Mouse (Mus musculus) megakaryocyte, adult 5-6 weeks (primary cell): ENCODE data around the gene Dennd5b. TPM values are rescaled to one million over a fixed set of nuclear protein-coding genes. Genes with fewer than 3 reads are reported as not detected.

Experiments used
- ATAC-seq: 2 replicates; pipeline ENCODE4 v1.8.0; 2016; ENCODE audit warnings: mild to moderate bottlenecking, inconsistent platforms; ENCODE audit not compliant: poor library complexity, severe bottlenecking
- total RNA-seq, 2 experiments: library from RNA; stranded (forward) in 1 of 2; stranded (reverse) in 1 of 2; fragments of 153-499, 151-499 nt in 1 of 2; fragments of 221-1000, 200-1000 nt in 1 of 2; gene quantifications; 2 replicates each; pipeline versions ENCODE4 v1.2.3 to v1.2.4; 2015 to 2017

The Dennd5b gene
- total RNA-seq, 2 experiments from 2014 or later, result 0.51 to 0.83 TPM

GRCm38 (mm10) chr6:149103451-149103850 lies 2.0 kb upstream of the Dennd5b start:
- no peak for ATAC-seq

GRCm38 (mm10) chr6:149101943-149102243 lies 413 bp upstream of the Dennd5b start:
- ATAC-seq, result no peak

GRCm38 (mm10) chr6:149100174-149101075 lies 1.1 kb downstream of the Dennd5b start:
- peak; percentile 50 for ATAC-seq

GRCm38 (mm10) chr6:149098993-149099392 lies 2.5 kb downstream of the Dennd5b start:
- no peak for ATAC-seq

- no peak for ATAC-seq
Observed at GRCm38 (mm10) chr6:149097276-149097675, 4.2 kb downstream of the Dennd5b start.

- no peak for ATAC-seq
Observed at GRCm38 (mm10) chr6:149096233-149096632, 5.2 kb downstream of the Dennd5b start.

- no peak for ATAC-seq
Observed at GRCm38 (mm10) chr6:149095389-149095788, 6.1 kb downstream of the Dennd5b start.

- no peak for ATAC-seq
Observed at GRCm38 (mm10) chr6:149094555-149094954, 6.9 kb downstream of the Dennd5b start.

- ATAC-seq, result no peak
Observed at GRCm38 (mm10) chr6:149093465-149093864, 8.0 kb downstream of the Dennd5b start.

- ATAC-seq, result no peak
Observed at GRCm38 (mm10) chr6:149092406-149092805, 9.1 kb downstream of the Dennd5b start.

GRCm38 (mm10) chr6:149077136-149077808 lies 24.2 kb downstream of the Dennd5b start:
- ATAC-seq, result no peak

- ATAC-seq, result no peak
Observed at GRCm38 (mm10) chr6:149073854-149074253, 27.6 kb downstream of the Dennd5b start.

- no peak for ATAC-seq
Observed at GRCm38 (mm10) chr6:149072873-149073272, 28.6 kb downstream of the Dennd5b start.

- peak; percentile 37; the same call in 1 of the 2 replicates for ATAC-seq
Observed at GRCm38 (mm10) chr6:149070592-149071124, 30.8 kb downstream of the Dennd5b start.

- ATAC-seq, result no peak
Observed at GRCm38 (mm10) chr6:149063382-149063781, 38.1 kb downstream of the Dennd5b start.

- no peak for ATAC-seq
Observed at GRCm38 (mm10) chr6:149060670-149061387, 40.7 kb downstream of the Dennd5b start.

- peak; percentile 71 for ATAC-seq
Observed at GRCm38 (mm10) chr6:149057947-149058391, 43.5 kb downstream of the Dennd5b start.

GRCm38 (mm10) chr6:149054780-149055179 lies 46.7 kb downstream of the Dennd5b start:
- ATAC-seq, result peak; percentile 60

GRCm38 (mm10) chr6:149050978-149051723 lies 50.3 kb downstream of the Dennd5b start:
- no peak for ATAC-seq

- ATAC-seq, result peak; percentile 84
Observed at GRCm38 (mm10) chr6:149040099-149040498, 61.4 kb downstream of the Dennd5b start.
